Mouse (Mus musculus): Measurements from ENCODE around the gene Taf11.

DNA sequence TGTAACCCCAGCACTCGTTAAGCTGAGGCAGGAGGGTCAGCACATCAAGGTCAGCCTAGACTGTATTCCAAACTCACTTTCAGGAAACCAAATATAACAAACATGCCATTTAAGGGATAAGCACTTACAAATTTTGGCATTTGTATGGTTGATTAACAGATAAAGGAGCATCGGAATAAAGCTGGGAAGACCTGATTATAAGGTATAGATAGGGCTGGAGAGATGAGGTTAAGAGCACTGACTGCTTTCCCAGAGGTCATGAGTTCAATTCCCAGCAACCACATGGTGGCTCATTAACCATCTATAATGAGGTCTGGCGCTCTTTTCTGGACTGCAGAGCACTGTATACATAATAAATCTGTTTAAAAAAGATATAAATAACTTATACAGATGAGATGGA is 36.1 kb downstream of the Taf11 start:
- TF ChIP-seq CTCF (IDR thresholded peaks at IDR 0.05) (no peak), EP300 (IDR thresholded peaks at IDR 0.05) (no peak)

Measured in lung, postnatal 0 days (tissue).